Mouse (Mus musculus) lung, postnatal 0 days (tissue): ENCODE results near the gene Clta.

ENCODE experiments used
- CTCF ChIP-seq: IDR thresholded peaks from 2 replicates; pipeline ENCODE4 v1.5.1; 2016; ENCODE audit warnings: antibody characterized with exemption, mild to moderate bottlenecking
- EP300 ChIP-seq: IDR thresholded peaks from 2 replicates; pipeline ENCODE4 v1.6.1; 2016; ENCODE audit warnings: antibody characterized with exemption, mild to moderate bottlenecking, control low read depth

GRCm38 (mm10) chr4:44024241-44024640 is 20.0 kb downstream of the Clta start:
- TF ChIP-seq CTCF (no peak), EP300 (no peak)
